Mouse (Mus musculus) heart, embryonic 15.5 days (tissue): ENCODE measurements at regions not wholly inside any gene's neighbourhood (a gene's known extent, or its start where the extent isn't known, plus 50 kb on each side); places are given as distances from the start of the nearest gene placed in this dataset.

Experiments used
- ATAC-seq: fragments of 200-750 bp; cut with Nextera tagmentation; replicated peaks from 2 replicates; pipeline ENCODE4 v1.8.0; 2017; ENCODE audit warnings: low read depth, moderate TSS enrichment; ENCODE audit not compliant: insufficient number of reproducible peaks, insufficient read depth, low FRiP score
- H3K27ac ChIP-seq: fragments of 300-500 bp; sonication (generic); 2 replicates; pipeline ENCODE4 v1.5.1; 2015; ENCODE audit warnings: mild to moderate bottlenecking, inconsistent platforms
- H3K27me3 ChIP-seq: fragments of 300-500 bp; sonication (generic); 2 replicates; pipeline ENCODE4 v1.6.1; 2015; ENCODE audit warnings: inconsistent platforms
- H3K36me3 ChIP-seq: fragments of 300-500 bp; sonication (generic); 2 replicates; pipeline ENCODE4 v1.6.1; 2015; ENCODE audit warnings: mild to moderate bottlenecking, inconsistent platforms
- H3K4me1 ChIP-seq: fragments of 300-500 bp; sonication (generic); replicated peaks from 2 replicates; pipeline ENCODE4 v1.6.1; 2015; ENCODE audit warnings: inconsistent platforms
- H3K4me2 ChIP-seq: fragments of 300-500 bp; sonication (generic); 2 replicates; pipeline ENCODE4 v1.6.1; 2015; ENCODE audit warnings: inconsistent platforms, mild to moderate bottlenecking, moderate library complexity
- H3K4me3 ChIP-seq: fragments of 300-500 bp; sonication (generic); 2 replicates; pipeline ENCODE4 v1.5.1; 2015; ENCODE audit warnings: mild to moderate bottlenecking, inconsistent platforms
- H3K9ac ChIP-seq: fragments of 300-500 bp; sonication (generic); 2 replicates; pipeline ENCODE4 v1.6.1; 2015; ENCODE audit warnings: mild to moderate bottlenecking, inconsistent platforms
- H3K9me3 ChIP-seq: fragments of 300-500 bp; sonication (generic); replicated peaks from 2 replicates; pipeline ENCODE4 v1.6.1; 2016; ENCODE audit warnings: inconsistent platforms
- WGBS: fragments of 180-500 bp; shearing (Covaris S2); methylation state at CpG from one replicate; pipeline ENCODE4 v1.1.7; 2015; ENCODE audit warnings: mixed read lengths; 5-methylcytosine and 5-hydroxymethylcytosine counted together

DNA sequence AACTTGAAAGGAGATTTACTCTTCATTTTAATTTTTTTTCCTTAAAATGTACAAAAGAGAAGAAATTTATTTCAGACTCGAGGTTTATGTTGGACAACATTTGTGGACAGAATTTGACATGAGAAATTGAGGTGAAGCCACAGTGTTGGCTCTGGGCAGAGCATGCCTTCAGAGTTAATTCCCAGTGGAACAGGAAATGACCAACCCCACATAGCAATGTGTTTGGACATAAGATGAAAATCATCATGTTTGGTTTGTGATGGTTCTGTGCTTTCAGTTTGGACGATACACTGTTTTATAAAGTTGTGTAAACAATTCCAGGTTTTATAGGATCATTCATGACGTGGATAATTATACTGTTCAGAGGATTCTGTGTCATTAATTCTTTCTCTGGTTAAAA lies 271.9 kb upstream of the Mettl25 start:
- Histone ChIP-seq H3K27me3 (no peaks in the 10 kb centered on the region), H3K9me3 (no peaks in the 10 kb centered on the region), H3K27ac (no peak overlapping the region), H3K9ac (no peak overlapping the region), H3K4me2 (no peak overlapping the region), H3K4me1 (no peaks in the 10 kb centered on the region), H3K36me3 (no peaks in the 10 kb centered on the region), H3K4me3 (no peak overlapping the region)
- no peak for ATAC-seq
- WGBS, result 56% methylated on average over 3 of the region's 3 CpGs

DNA sequence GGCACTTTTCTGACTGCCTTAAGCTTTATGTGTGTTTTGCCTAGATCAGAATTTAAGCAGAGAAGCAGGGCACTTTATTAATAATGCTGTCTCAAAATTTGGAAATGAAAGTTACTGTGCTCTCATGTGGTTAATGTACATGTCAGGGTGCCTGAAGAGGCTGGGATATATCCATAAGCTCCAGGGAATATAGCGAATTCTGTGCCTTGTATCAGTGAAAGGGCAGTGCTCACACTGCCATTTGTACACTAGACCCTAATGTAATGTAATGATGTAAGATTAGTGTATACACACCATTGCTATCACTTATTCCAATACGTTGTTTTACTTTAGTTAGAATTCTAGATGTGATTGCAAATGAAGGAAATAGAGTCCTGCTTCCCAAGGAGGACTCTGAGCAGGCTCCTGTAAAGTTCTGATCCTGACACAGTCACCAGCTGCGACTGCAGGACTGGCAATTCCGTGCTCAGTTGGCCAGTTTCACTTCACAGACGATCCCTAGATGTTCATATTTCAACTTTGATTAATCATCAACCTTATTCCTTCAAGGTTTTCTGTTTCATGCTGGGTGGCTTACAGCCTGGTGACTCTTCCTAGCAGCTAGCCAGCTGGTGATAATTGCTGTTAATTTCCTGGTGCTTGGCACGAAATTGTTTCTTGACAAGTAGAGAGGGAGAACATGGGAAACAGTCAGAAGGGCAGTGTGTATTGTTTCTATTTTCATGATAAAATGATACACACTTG lies 273.7 kb upstream of the Mettl25 start:
- H3K27me3 ChIP-seq, result no peaks in the 10 kb centered on the region
- H3K4me1 ChIP-seq, result no peaks in the 10 kb centered on the region
- no peak overlapping the region for H3K9ac ChIP-seq
- WGBS, result 44% methylated on average over 6 of the region's 6 CpGs
- no peak overlapping the region for H3K4me2 ChIP-seq
- no peak overlapping the region for H3K27ac ChIP-seq
- H3K9me3 ChIP-seq, result no peaks in the 10 kb centered on the region
- H3K4me3 ChIP-seq, result no peak overlapping the region
- ATAC-seq, result no peak
- no peaks in the 10 kb centered on the region for H3K36me3 ChIP-seq

DNA sequence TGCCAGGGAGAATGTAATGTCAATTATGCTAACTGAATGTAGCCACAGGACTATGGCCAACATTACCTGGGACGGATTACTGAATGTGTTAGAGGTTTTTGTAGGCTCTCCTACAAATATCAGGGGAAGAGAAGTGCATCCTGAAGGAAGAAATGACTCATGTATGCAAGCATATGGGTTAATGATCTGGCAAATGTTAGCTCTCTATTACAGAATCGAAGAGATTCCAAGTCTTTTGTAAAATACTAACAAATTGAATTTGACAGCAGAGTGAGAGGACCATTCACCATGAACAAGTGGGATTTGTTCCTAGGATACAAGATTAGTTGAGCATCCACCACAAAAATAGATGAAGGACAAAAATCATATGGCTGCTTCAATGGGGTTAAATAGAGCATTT lies 280.6 kb upstream of the Mettl25 start:
- WGBS, result 65% methylated on average over 2 of the region's 2 CpGs
- ATAC-seq, result no peak
- H3K4me2 ChIP-seq, result no peak overlapping the region
- no peak overlapping the region for H3K4me3 ChIP-seq
- H3K4me1 ChIP-seq, result no peaks in the 10 kb centered on the region
- no peaks in the 10 kb centered on the region for H3K36me3 ChIP-seq
- H3K9ac ChIP-seq, result no peak overlapping the region
- no peaks in the 10 kb centered on the region for H3K27me3 ChIP-seq
- H3K9me3 ChIP-seq, result no peaks in the 10 kb centered on the region
- H3K27ac ChIP-seq, result no peak overlapping the region

DNA sequence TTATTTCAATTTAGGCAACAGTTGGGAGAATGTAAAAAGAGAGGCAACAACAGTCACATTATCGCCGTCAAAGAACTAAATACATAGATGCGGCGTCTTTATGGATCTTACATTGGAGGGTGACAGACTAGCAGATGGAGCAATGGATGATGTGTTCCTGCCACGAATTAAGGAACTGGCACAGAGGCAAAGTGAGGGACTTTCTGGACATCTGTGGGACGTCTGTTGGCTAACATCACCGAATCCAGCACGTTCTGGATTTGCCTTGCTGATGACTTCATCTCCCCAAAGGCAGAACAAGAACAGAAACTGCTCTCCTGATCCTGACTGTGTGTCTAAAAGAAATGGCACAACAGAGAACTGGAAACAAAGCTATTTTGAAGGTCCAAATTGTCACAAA lies 281.8 kb upstream of the Mettl25 start:
- WGBS, result 86% methylated on average over 8 of the region's 8 CpGs
- Histone ChIP-seq H3K9ac (no peak overlapping the region), H3K36me3 (no peaks in the 10 kb centered on the region), H3K27me3 (no peaks in the 10 kb centered on the region), H3K9me3 (no peaks in the 10 kb centered on the region), H3K27ac (no peak overlapping the region), H3K4me1 (no peaks in the 10 kb centered on the region), H3K4me3 (no peak overlapping the region), H3K4me2 (no peak overlapping the region)
- no peak for ATAC-seq

DNA sequence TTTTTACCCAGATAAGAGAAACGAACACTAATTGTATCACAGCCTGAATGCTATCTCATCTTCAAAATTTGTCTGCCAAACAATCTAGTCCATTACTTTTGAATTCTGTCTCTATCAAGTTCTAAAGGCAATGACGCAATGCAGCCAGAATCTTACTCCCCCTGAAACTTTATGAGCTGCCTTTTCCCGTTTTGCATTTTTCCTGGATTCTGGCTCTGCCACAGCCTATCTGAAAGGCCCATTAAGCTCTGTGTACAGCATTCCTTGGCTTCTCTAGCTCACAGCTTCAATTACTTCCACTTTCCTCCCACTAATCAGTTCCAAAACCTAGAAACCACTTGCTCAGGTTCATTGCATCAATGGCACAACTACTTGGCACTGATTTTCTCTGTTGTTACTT lies 298.0 kb upstream of the Ppfia2 start:
- Histone ChIP-seq H3K9me3 (no peaks in the 10 kb centered on the region), H3K9ac (no peak overlapping the region), H3K4me2 (no peak overlapping the region), H3K27me3 (no peaks in the 10 kb centered on the region), H3K27ac (no peak overlapping the region), H3K4me3 (no peak overlapping the region), H3K36me3 (no peaks in the 10 kb centered on the region), H3K4me1 (no peaks in the 10 kb centered on the region)
- 41% methylated on average over 3 of the region's 3 CpGs for WGBS
- no peak for ATAC-seq

DNA sequence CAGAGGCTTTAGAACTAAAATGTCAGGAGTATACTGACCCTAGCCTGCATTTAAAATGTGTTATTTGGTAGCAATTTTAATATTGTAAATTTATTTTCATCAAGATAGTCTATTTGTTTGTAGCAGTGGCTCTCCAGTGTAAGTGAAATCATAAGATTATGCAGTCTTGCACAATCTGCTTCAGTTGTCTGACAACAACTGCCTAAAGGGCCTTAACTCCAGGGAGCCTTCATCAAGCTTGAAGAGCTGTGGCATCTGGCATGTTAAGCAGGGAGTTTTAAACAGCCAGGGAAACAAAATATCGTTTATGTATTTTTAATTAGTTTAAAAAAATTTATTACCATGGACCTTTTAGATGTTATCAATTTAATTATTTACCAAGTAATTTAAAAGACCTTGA lies 295.7 kb upstream of the Ppfia2 start:
- WGBS, result 54% methylated on average over 1 of the region's 1 CpGs
- Histone ChIP-seq H3K4me3 (no peak overlapping the region), H3K27me3 (no peaks in the 10 kb centered on the region)

DNA sequence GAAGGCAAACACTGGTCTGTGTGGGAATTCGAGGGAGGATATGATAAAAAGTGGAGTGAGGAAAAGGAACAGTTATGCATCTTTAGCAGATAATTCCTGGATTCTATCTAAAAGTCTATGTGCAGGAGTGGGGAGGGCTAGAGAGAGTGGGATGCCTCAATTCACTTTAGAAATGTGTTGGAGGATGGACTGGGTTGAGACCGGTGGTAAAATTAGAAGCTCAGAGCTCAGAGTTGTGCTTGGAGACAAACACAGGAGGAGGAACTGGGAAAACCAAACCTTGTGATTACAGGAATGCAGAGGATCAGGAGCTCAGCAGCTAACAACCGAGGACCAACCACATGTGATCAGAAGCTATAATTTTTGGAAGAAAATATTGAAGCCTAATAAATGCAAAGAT lies 290.5 kb upstream of the Ppfia2 start:
- no peaks in the 10 kb centered on the region for H3K27me3 ChIP-seq
- H3K36me3 ChIP-seq, result no peaks in the 10 kb centered on the region
- H3K9ac ChIP-seq, result no peak overlapping the region
- no peak overlapping the region for H3K4me2 ChIP-seq
- H3K9me3 ChIP-seq, result no peaks in the 10 kb centered on the region
- no peak overlapping the region for H3K4me3 ChIP-seq
- H3K4me1 ChIP-seq, result no peaks in the 10 kb centered on the region
- no peak overlapping the region for H3K27ac ChIP-seq
- 56% methylated on average over 3 of the region's 3 CpGs for WGBS
- ATAC-seq, result no peak

More for the DNA sequence above, 295.7 kb upstream of the Ppfia2 start:
- Histone ChIP-seq H3K36me3 (no peaks in the 10 kb centered on the region), H3K4me1 (no peaks in the 10 kb centered on the region), H3K9me3 (no peaks in the 10 kb centered on the region), H3K27ac (no peak overlapping the region), H3K4me2 (no peak overlapping the region), H3K9ac (no peak overlapping the region)
- no peak for ATAC-seq

DNA sequence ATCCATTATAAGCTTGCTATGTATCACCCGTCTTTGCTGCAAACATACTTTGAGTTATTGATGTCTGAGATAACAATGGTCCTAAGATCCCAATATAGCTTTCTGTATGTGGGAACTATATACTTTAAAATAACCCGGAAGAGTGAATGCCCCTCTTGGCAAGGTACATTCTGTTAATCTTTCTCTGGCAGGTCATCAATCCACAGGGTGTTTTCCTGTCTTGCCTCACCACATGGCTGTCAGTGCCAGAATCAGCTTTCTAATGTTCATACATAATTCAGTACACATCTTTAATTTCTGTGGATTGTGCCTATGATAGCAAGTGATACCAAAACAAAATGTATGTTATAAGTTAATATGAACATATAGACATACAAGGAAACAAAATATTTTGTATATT lies 267.6 kb upstream of the Ppfia2 start:
- Histone ChIP-seq H3K27me3 (no peaks in the 10 kb centered on the region), H3K36me3 (no peaks in the 10 kb centered on the region), H3K4me3 (no peak overlapping the region), H3K9ac (no peak overlapping the region), H3K27ac (no peak overlapping the region), H3K4me2 (no peak overlapping the region), H3K9me3 (no peaks in the 10 kb centered on the region), H3K4me1 (no peaks in the 10 kb centered on the region)
- no peak for ATAC-seq
- WGBS, result 62% methylated on average over 2 of the region's 2 CpGs

DNA sequence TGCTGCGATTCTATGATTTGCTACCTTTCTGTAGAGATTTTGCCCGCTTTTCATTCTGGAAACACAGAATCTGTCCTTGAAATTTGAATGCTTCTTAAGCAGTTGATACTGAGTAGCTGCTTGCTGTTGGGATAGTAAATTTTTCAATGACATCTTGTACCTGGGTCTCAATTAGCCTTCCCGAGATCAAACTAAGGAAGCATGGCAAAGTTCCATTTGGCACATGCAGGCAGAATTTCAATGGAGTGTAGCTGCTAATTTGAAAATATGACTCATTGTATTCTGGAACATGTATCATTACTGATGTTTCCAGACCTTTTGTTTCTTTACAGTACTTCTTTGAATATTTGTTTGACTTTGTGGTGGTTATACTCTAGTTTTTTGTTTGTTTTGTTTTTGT lies 245.9 kb upstream of the Ppfia2 start:
- WGBS, result 78% methylated on average over 3 of the region's 3 CpGs
- H3K36me3 ChIP-seq, result no peaks in the 10 kb centered on the region
- H3K27me3 ChIP-seq, result no peaks in the 10 kb centered on the region
- H3K4me2 ChIP-seq, result no peak overlapping the region
- H3K9ac ChIP-seq, result no peak overlapping the region
- H3K27ac ChIP-seq, result no peak overlapping the region
- H3K9me3 ChIP-seq, result no peaks in the 10 kb centered on the region
- H3K4me3 ChIP-seq, result no peak overlapping the region
- no peak for ATAC-seq
- no peaks in the 10 kb centered on the region for H3K4me1 ChIP-seq

DNA sequence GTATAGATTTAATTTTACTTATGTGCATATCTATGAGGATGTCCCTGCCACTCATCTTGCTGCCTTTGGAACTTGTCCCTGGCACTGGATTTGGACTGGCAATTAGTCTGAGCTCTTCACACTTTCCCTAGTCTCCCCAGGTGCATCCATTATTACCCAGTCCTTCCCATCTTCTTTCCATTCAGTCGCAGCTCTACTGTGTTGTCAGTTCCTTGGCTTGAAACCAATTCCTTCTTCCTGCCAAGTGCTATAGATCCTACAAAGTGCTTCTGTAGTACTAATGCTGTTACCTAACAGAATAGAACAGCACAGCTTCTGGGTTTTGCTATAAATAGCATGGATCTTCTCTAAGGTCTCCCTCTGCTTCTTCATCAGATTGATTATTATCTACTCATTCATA lies 228.0 kb upstream of the Ppfia2 start:
- peak; percentile 62; the same call in 1 of the 2 replicates for ATAC-seq

DNA sequence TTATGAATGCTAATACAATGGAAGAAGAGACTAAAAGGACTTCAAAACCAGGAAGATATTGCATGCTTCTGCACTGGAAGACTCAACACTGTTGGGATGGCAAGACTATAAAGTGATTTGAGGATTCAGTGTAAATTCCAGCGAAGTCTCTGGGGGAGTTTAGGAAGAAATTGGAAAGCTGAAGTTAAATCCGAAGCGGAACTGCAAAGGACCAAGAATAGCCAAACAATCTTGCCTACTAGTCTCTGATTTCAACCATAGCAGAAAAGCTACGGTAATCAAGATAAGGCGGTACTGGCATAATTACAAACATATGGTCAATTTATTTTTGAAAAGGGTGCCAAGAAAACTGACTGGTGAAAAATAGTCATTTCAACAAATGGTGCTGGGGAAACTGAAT lies 216.0 kb upstream of the Ppfia2 start:
- 67% methylated on average over 5 of the region's 5 CpGs for WGBS
- ATAC-seq, result no peak

More for the DNA sequence above, 228.0 kb upstream of the Ppfia2 start:
- H3K4me3 ChIP-seq, result no peak overlapping the region
- no peak overlapping the region for H3K9ac ChIP-seq
- H3K9me3 ChIP-seq, result no peaks in the 10 kb centered on the region
- no peaks in the 10 kb centered on the region for H3K27me3 ChIP-seq
- no peaks in the 10 kb centered on the region for H3K36me3 ChIP-seq
- H3K4me2 ChIP-seq, result no peak overlapping the region
- 33% methylated on average over 1 of the region's 1 CpGs for WGBS
- no peak overlapping the region for H3K27ac ChIP-seq
- H3K4me1 ChIP-seq, result no peaks in the 10 kb centered on the region

DNA sequence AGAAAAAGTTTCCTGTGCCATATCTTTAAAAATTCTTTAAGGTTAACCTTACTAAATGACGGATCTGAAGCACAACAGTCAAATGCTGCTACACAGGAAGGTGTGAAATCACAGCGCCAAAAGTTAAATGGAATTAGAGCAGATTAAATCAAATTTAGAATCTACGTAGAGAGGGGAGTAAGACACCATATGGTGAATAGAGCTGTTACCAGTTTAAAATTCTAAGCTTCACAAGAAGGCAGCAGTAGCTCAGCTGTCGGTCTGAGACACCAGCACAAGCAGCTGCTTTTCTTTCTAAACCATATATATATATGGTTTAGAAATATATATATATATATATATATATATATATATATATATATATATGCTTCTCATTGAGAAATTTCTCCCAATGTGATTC lies 210.3 kb upstream of the Ppfia2 start:
- no peaks in the 10 kb centered on the region for H3K36me3 ChIP-seq
- 69% methylated on average over 4 of the region's 4 CpGs for WGBS
- H3K4me3 ChIP-seq, result no peak overlapping the region
- H3K4me1 ChIP-seq, result no peaks in the 10 kb centered on the region
- no peaks in the 10 kb centered on the region for H3K9me3 ChIP-seq
- no peak for ATAC-seq
- H3K27me3 ChIP-seq, result no peaks in the 10 kb centered on the region
- H3K27ac ChIP-seq, result no peak overlapping the region
- H3K4me2 ChIP-seq, result no peak overlapping the region
- no peak overlapping the region for H3K9ac ChIP-seq

More for the DNA sequence above, 216.0 kb upstream of the Ppfia2 start:
- no peaks in the 10 kb centered on the region for H3K36me3 ChIP-seq
- H3K4me3 ChIP-seq, result no peak overlapping the region
- no peaks in the 10 kb centered on the region for H3K9me3 ChIP-seq
- H3K27me3 ChIP-seq, result no peaks in the 10 kb centered on the region
- H3K4me2 ChIP-seq, result no peak overlapping the region
- H3K4me1 ChIP-seq, result no peaks in the 10 kb centered on the region
- no peak overlapping the region for H3K27ac ChIP-seq
- H3K9ac ChIP-seq, result no peak overlapping the region
